Mouse (Mus musculus) neutrophil, adult 83 days (primary cell): ENCODE results near the gene Cfdp1. TPM values are rescaled to one million over a fixed set of nuclear protein-coding genes. Genes with fewer than 3 reads are reported as not detected.

Experiments used
- total RNA-seq, 2 experiments: library from RNA; stranded (reverse); gene quantifications; one replicate each; pipeline ENCODE4 v1.2.4; 2023

The Cfdp1 gene
- 10 to 100 TPM; 26.4 to 26.6 TPM for total RNA-seq

GRCm38 (mm10) chr8:111853861-111854501 lies at the start of gene Cfdp1:
Cfdp1 (minus strand) TSS chr8:111854291.

GRCm38 (mm10) chr8:111876355-111876948 lies 22.4 kb upstream of the Cfdp1 start, which contains the start of gene Tmem170:
Tmem170 (minus strand) TSS chr8:111876750.

GRCm38 (mm10) chr8:111743792-111744696 lies 110.0 kb downstream of the Cfdp1 start, which contains the start of gene Bcar1:
Bcar1 (minus strand) TSS chr8:111743809.

Other genes with a start within 250 kb of the Cfdp1 start
- not detected for gene Ldhd, start 223.9 kb downstream of the Cfdp1 start, total RNA-seq
- 1 to 10 TPM; 2.7 to 3.4 TPM for gene Zfp1, start 210.9 kb downstream of the Cfdp1 start, total RNA-seq
- gene Ctrb1, start 163.3 kb downstream of the Cfdp1 start, total RNA-seq = not detected
- gene Bcar1, start 110.5 kb downstream of the Cfdp1 start, total RNA-seq = not detected
- gene Tmem170, start 22.5 kb upstream of the Cfdp1 start, total RNA-seq = 1 to 10 TPM; 3.1 TPM
- not detected for gene Chst5, start 56.2 kb upstream of the Cfdp1 start, total RNA-seq
- under 1 TPM; 0.42 to 0.92 TPM for gene Tmem231, start 79.6 kb upstream of the Cfdp1 start, total RNA-seq
- gene Gabarapl2, start 86.4 kb upstream of the Cfdp1 start, total RNA-seq = 10 to 100 TPM; 83.3 to 92.3 TPM
- under 1 TPM; 0.83 to 0.97 TPM for gene Adat1, start 138.0 kb upstream of the Cfdp1 start, total RNA-seq
- gene Kars, start 157.0 kb upstream of the Cfdp1 start, total RNA-seq = 10 to 100 TPM; 52.2 to 54.9 TPM
- 1 to 10 TPM; 6.5 to 9.0 TPM for gene Terf2ip, start 157.1 kb upstream of the Cfdp1 start, total RNA-seq
- gene Gm6793, start 160.7 kb upstream of the Cfdp1 start, total RNA-seq = not detected